Mouse (Mus musculus) olfactory bulb, adult 2 months (tissue): ENCODE measurements around the gene Wipf1.

ENCODE experiments used
- CTCF ChIP-seq: fragments of 200-500 bp; IDR thresholded peaks from 2 replicates; pipeline ENCODE4 v1.5.1; 2012; ENCODE audit warnings: low read depth, mild to moderate bottlenecking, low read length, moderate library complexity; ENCODE audit not compliant: insufficient read depth
- POLR2A ChIP-seq: fragments of 200-500 bp; IDR thresholded peaks from 2 replicates; pipeline ENCODE4 v1.6.1; 2012; ENCODE audit warnings: mild to moderate bottlenecking, low read depth, low read length, moderate library complexity; ENCODE audit not compliant: insufficient read depth

- TF ChIP-seq CTCF (no peak), POLR2A (no peak)
Measured at GRCm38 (mm10) chr2:73389951-73390350, 139.6 kb downstream of the Wipf1 start.
